Mouse (Mus musculus) hindbrain, embryonic 11.5 days (tissue): Measurements from ENCODE around the gene Dio1. TPM values are rescaled to one million over a fixed set of nuclear protein-coding genes. Genes with fewer than 3 reads are reported as not detected.

Experiments
- ATAC-seq: fragments of 200-750 bp; cut with Nextera tagmentation; 2 replicates; pipeline ENCODE4 v1.8.0; 2017; ENCODE audit warnings: mild to moderate bottlenecking, moderate TSS enrichment, moderate library complexity; ENCODE audit not compliant: low FRiP score
- DNase-seq: peaks from one replicate; pipeline ENCODE4 v3.0.0-alpha.2; 2015; ENCODE audit warnings: low spot score
- H3K27ac ChIP-seq: fragments of 300-500 bp; sonication (generic); 2 replicates; pipeline ENCODE4 v1.5.1; 2014; ENCODE audit warnings: mild to moderate bottlenecking, low read depth, low read length
- H3K27me3 ChIP-seq: fragments of 300-500 bp; sonication (generic); 2 replicates; pipeline ENCODE4 v1.6.1; 2014; ENCODE audit warnings: mild to moderate bottlenecking, low read length, moderate library complexity, mixed read lengths; ENCODE audit not compliant: control insufficient read depth, insufficient read depth
- H3K36me3 ChIP-seq: fragments of 300-500 bp; sonication (generic); 2 replicates; pipeline ENCODE4 v1.6.1; 2014; ENCODE audit warnings: mild to moderate bottlenecking, low read length, moderate library complexity, mixed read lengths; ENCODE audit not compliant: control insufficient read depth, insufficient read depth
- H3K4me1 ChIP-seq: fragments of 300-500 bp; sonication (generic); replicated peaks from 2 replicates; pipeline ENCODE4 v1.6.1; 2014; ENCODE audit warnings: low read length, mixed read lengths; ENCODE audit not compliant: control insufficient read depth, insufficient read depth
- H3K4me2 ChIP-seq: fragments of 300-500 bp; sonication (generic); replicated peaks from 2 replicates; pipeline ENCODE4 v1.6.1; 2014; ENCODE audit warnings: mild to moderate bottlenecking, low read depth, low read length
- H3K4me3 ChIP-seq: fragments of 300-500 bp; sonication (generic); 2 replicates; pipeline ENCODE4 v1.5.1; 2014; ENCODE audit warnings: low read depth, low read length
- H3K9ac ChIP-seq: fragments of 300-500 bp; sonication (generic); 2 replicates; pipeline ENCODE4 v1.6.1; 2014; ENCODE audit warnings: low read depth, low read length
- H3K9me3 ChIP-seq: fragments of 300-500 bp; sonication (generic); 2 replicates; pipeline ENCODE4 v1.6.1; 2016; ENCODE audit warnings: low read length; ENCODE audit not compliant: control insufficient read depth
- WGBS: fragments of 180-500 bp; shearing (Covaris S2); extraction: QIAGEN DNeasy Blood & Tissue Kit; methylation state at CpG from one replicate; pipeline ENCODE4 v1.1.7; 2014; 5-methylcytosine and 5-hydroxymethylcytosine counted together
- polyA plus RNA-seq: library from polyadenylated mRNA; unstranded; fragments of >200 nt; fragmentation: Nextera tagmentation; extraction: Ambion mirVana; gene quantifications from 2 replicates; pipeline ENCODE4 v1.2.1, GENCODE M21; 2014

Gene Dio1
- polyA plus RNA-seq, result not detected in 2 replicates

GRCm38 (mm10) chr4:107306966-107307365 lies at the start of gene Dio1:
Dio1 (minus strand) TSS chr4:107307169.
- H3K9me3 ChIP-seq, result no peaks in the 10 kb centered on the region
- H3K27ac ChIP-seq, result no peak within 1 kb of the TSS
- WGBS, result 62% methylated on average over 6 of the region's 6 CpGs
- H3K9ac ChIP-seq, result no peak within 1 kb of the TSS
- H3K4me1 ChIP-seq, result no peaks in the 10 kb centered on the region
- DNase-seq, result no peak
- no peaks in the 10 kb centered on the region for H3K36me3 ChIP-seq
- no peak within 1 kb of the TSS for H3K4me3 ChIP-seq
- no peak for ATAC-seq
- no peak within 1 kb of the TSS for H3K4me2 ChIP-seq
- no peaks in the 10 kb centered on the region for H3K27me3 ChIP-seq

DNA sequence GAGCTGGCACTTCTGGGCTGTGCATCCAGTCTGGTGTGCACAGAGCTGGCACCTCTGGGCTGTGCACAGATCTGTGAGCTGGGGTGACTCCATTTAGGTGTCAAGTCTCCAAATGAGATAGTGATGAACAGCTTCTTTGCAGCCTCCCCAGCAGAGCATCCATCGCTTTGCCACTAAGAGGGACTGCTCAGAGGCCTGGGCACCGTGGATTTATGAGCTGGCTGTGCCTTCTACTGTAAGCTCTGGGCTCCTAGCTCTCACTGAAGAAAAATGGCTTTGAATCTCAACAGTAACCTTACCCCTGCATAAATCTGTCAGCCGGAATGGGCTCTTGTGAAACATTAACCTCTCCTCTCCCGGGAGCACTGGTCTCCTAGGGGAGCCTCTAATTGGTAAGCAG lies 47.6 kb upstream of the Dio1 start:
- no peaks in the 10 kb centered on the region for H3K27me3 ChIP-seq
- H3K9me3 ChIP-seq, result no peaks in the 10 kb centered on the region
- H3K27ac ChIP-seq, result no peak overlapping the region
- WGBS, result 49% methylated on average over 4 of the region's 4 CpGs
- DNase-seq (no peak), ATAC-seq (no peak)
- no peaks in the 10 kb centered on the region for H3K36me3 ChIP-seq
- H3K4me2 ChIP-seq, result no peak overlapping the region
- H3K9ac ChIP-seq, result no peak overlapping the region
- no peak overlapping the region for H3K4me3 ChIP-seq
- H3K4me1 ChIP-seq, result no peaks in the 10 kb centered on the region

DNA sequence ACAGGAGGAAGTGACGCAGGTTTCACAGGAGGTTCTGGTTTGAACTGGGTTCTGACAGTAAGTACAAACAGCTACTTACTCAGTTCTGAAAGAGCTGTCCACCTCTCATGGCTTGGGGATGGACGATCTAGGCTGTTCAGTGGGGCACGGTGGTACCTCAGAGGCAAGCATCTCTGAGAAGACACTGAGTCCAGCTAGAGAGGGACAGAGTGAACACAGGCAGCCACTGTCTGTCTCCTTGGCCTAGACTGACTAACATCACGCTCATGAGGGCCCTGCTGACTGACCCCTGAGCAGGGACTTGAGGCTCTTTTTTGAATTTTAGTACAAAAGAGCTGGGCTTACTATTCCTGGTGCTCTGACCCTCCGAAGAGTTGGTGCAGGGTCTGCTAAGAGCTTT lies 47.2 kb upstream of the Dio1 start:
- no peak for ATAC-seq
- H3K27ac ChIP-seq, result no peak overlapping the region
- no peak for DNase-seq
- H3K4me2 ChIP-seq, result no peak overlapping the region
- H3K4me1 ChIP-seq, result no peaks in the 10 kb centered on the region
- no peak overlapping the region for H3K4me3 ChIP-seq
- H3K27me3 ChIP-seq, result no peaks in the 10 kb centered on the region
- H3K9ac ChIP-seq, result no peak overlapping the region
- 79% methylated on average over 5 of the region's 5 CpGs for WGBS
- H3K36me3 ChIP-seq, result no peaks in the 10 kb centered on the region
- no peaks in the 10 kb centered on the region for H3K9me3 ChIP-seq

GRCm38 (mm10) chr4:107353612-107354011 lies 46.6 kb upstream of the Dio1 start:
- Histone ChIP-seq H3K4me2 (no peak overlapping the region), H3K9ac (no peak overlapping the region), H3K27ac (no peak overlapping the region), H3K4me3 (no peak overlapping the region), H3K4me1 (no peaks in the 10 kb centered on the region), H3K36me3 (no peaks in the 10 kb centered on the region), H3K9me3 (no peaks in the 10 kb centered on the region), H3K27me3 (no peaks in the 10 kb centered on the region)
- ATAC-seq, result no peak
- DNase-seq, result no peak
- WGBS, result 87% methylated on average over 3 of the region's 3 CpGs

GRCm38 (mm10) chr4:107351368-107351767 lies 44.4 kb upstream of the Dio1 start:
- no peak overlapping the region for H3K4me3 ChIP-seq
- H3K9ac ChIP-seq, result no peak overlapping the region
- ATAC-seq, result no peak
- H3K4me2 ChIP-seq, result no peak overlapping the region
- DNase-seq, result no peak
- no peak overlapping the region for H3K27ac ChIP-seq
- H3K36me3 ChIP-seq, result no peaks in the 10 kb centered on the region
- no peaks in the 10 kb centered on the region for H3K9me3 ChIP-seq
- H3K27me3 ChIP-seq, result no peaks in the 10 kb centered on the region
- no peaks in the 10 kb centered on the region for H3K4me1 ChIP-seq

DNA sequence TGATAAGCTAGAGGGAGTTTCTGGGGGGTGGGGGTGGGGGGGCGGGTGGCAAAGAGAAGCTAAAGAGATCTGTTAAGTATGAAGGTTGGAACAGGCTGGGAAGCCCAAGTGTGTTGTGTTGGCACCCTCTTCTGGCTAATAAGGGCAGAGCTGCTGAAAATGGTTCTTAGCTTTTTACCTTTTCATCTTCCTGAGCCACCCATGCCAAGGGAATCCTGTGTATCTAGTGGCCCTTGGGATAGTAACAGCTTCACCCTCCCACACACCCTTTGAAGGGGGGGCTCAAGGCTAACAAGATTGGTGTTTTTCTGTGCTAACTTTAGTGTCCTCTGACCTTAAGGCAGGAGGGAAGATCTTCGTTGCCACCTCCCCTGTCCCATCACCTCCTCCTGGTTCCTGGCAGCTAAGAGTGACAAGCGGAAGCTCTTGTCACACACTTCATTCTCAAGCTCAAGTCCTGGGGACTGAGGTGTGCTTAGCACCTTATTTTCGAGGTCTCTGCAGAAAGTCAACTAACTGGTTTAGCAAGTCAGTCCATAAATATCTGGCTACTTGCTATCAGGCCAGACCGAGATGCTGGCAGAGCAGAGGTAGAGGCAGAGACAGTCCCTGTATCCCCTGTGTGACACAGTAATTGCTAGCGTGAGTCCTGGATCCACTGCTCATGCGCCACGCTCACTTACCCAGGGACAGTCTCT lies 42.5 kb upstream of the Dio1 start:
- H3K9me3 ChIP-seq, result no peaks in the 10 kb centered on the region
- H3K4me3 ChIP-seq, result no peak overlapping the region
- no peaks in the 10 kb centered on the region for H3K4me1 ChIP-seq
- no peaks in the 10 kb centered on the region for H3K27me3 ChIP-seq
- H3K27ac ChIP-seq, result no peak overlapping the region
- peak; percentile 39 for DNase-seq
- no peak overlapping the region for H3K9ac ChIP-seq
- no peak for ATAC-seq
- H3K36me3 ChIP-seq, result no peaks in the 10 kb centered on the region
- 71% methylated on average over 8 of the region's 8 CpGs for WGBS
- no peak overlapping the region for H3K4me2 ChIP-seq

GRCm38 (mm10) chr4:107348529-107349310 lies 41.8 kb upstream of the Dio1 start:
- no peak overlapping the region for H3K4me3 ChIP-seq
- WGBS, result 76% methylated on average over 20 of the region's 20 CpGs
- DNase-seq (peak; percentile 17), ATAC-seq (no peak)
- H3K36me3 ChIP-seq, result no peaks in the 10 kb centered on the region
- no peaks in the 10 kb centered on the region for H3K9me3 ChIP-seq
- no peaks in the 10 kb centered on the region for H3K27me3 ChIP-seq
- no peak overlapping the region for H3K4me2 ChIP-seq
- H3K4me1 ChIP-seq, result no peaks in the 10 kb centered on the region
- no peak overlapping the region for H3K27ac ChIP-seq
- H3K9ac ChIP-seq, result no peak overlapping the region

DNA sequence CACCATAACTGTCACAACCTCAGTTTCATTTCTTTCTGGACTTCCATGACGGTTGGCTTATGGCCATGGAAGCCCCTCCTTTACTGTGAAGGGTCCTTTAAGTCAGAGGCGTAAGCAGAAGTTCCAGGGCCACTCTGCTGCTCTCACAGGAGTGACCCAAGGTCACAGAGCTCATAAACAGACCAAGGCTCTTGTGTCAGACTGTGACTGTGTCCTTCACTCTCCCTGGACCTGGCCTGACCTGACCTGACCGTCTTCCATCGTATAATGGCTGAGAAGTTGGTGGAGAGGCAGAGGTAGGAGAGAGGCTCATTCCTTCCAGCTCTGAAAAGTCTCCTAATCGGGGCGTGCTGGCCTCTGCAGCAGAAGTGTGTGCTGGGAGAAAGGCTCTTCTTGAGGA lies 40.3 kb upstream of the Dio1 start:
- 79% methylated on average over 6 of the region's 6 CpGs for WGBS
- ATAC-seq, result no peak

GRCm38 (mm10) chr4:107344612-107345011 lies 37.6 kb upstream of the Dio1 start:
- Histone ChIP-seq H3K27me3 (no peaks in the 10 kb centered on the region), H3K36me3 (no peaks in the 10 kb centered on the region), H3K4me2 (no peak overlapping the region), H3K9me3 (no peaks in the 10 kb centered on the region), H3K9ac (no peak overlapping the region), H3K4me3 (no peak overlapping the region), H3K27ac (no peak overlapping the region), H3K4me1 (no peaks in the 10 kb centered on the region)
- DNase-seq (no peak), ATAC-seq (no peak)
- 80% methylated on average over 7 of the region's 7 CpGs for WGBS

More for the DNA sequence above, 40.3 kb upstream of the Dio1 start:
- no peak overlapping the region for H3K27ac ChIP-seq
- no peak for DNase-seq
- no peak overlapping the region for H3K4me2 ChIP-seq
- H3K9me3 ChIP-seq, result no peaks in the 10 kb centered on the region
- no peaks in the 10 kb centered on the region for H3K4me1 ChIP-seq
- H3K36me3 ChIP-seq, result no peaks in the 10 kb centered on the region
- H3K4me3 ChIP-seq, result no peak overlapping the region
- H3K27me3 ChIP-seq, result no peaks in the 10 kb centered on the region
- H3K9ac ChIP-seq, result no peak overlapping the region
